Mouse (Mus musculus): ENCODE results near the gene Bcl2a1c. TPM values are rescaled to one million over a fixed set of nuclear protein-coding genes. Genes with fewer than 3 reads are reported as not detected.
"Not testable (repeated sequence)": the region's sequence is repeated elsewhere in the genome, so short reads cannot be mapped to it uniquely, and the experiment has no call there.

Gene Bcl2a1c
- polyA plus RNA-seq (2016; fragmentation: Nextera tagmentation; extraction: Ambion mirVana) = not detected in 2 replicates

DNA sequence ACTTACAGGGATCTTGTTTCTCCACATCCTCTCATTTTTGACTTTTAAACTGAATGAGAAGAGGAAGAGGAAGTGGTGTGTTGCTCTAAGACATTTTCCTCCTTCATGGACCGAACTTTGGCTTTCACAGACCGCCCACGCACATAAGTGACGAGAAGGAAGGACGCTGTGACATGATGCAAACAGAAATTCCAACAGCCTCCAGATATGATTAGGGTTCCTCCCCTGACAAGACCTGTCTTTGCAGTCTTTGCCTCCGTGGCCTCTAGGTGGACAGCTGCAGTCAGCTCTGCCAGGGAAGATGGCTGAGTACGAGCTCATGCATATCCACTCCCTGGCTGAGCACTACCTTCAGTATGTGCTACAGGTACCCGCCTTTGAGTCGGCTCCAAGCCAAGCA, at the start of gene Bcl2a1c:
Gene Bcl2a1c (plus strand): TSS at position 281 of the 400 bp plus-strand sequence.
- ATAC-seq (ENCODE audit: low FRiP score, low read depth); H3K4me2 ChIP-seq (replicated peaks); H3K36me3 ChIP-seq; H3K27ac ChIP-seq (replicated peaks); H3K4me3 ChIP-seq; H3K9me3 ChIP-seq; H3K4me1 ChIP-seq; H3K9ac ChIP-seq (replicated peaks); H3K27me3 ChIP-seq: not testable (repeated sequence)
- 84% methylated on average over 9 of the region's 9 CpGs for WGBS

DNA sequence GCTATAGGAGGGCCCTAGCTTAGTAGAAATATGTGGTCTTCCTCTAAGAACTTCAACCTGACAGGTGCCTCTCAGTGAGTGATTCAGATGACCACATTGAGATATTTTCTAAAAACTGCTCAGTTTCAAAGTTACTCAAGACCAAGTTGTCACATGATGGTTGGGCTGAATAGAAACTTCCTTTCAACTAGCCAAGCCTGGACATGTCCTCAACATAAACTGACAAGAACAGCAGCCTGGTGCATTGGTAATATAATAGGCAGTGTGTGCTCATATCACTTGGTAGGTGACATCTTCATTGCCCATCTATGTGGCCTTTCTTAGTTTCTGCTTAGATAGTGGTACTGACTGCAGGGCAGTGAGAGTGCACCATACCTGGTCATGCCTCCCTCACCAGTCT, 24.0 kb upstream of the Bcl2a1c start:
- not testable (repeated sequence) for H3K9ac ChIP-seq (replicated peaks); H3K36me3 ChIP-seq; H3K4me3 ChIP-seq; H3K27ac ChIP-seq (replicated peaks); H3K4me1 ChIP-seq; H3K27me3 ChIP-seq; ATAC-seq (ENCODE audit: low FRiP score, low read depth); H3K9me3 ChIP-seq; H3K4me2 ChIP-seq (replicated peaks)

DNA sequence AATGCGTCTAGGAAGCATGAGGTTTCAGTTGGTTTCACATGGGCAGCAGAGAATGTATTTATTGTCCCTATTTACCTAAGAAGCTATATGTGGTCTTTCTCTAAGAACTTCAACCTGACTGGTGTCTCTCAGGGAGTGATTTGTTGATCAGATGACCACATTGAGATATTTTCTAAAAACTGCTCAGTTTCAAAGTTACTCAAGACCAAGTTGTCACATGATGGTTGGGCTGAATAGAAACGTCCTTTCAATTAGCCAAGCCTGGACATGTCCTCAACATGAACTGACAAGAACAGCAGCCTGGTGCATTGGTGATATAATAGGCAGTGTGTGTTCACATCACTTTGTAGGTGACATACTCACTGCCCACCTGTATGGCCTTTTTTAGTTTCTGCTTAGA, 18.2 kb upstream of the Bcl2a1c start:
- ATAC-seq (ENCODE audit: low FRiP score, low read depth); H3K36me3 ChIP-seq; H3K9ac ChIP-seq (replicated peaks); H3K4me3 ChIP-seq; H3K9me3 ChIP-seq; H3K27ac ChIP-seq (replicated peaks); H3K4me2 ChIP-seq (replicated peaks); H3K27me3 ChIP-seq; H3K4me1 ChIP-seq: not testable (repeated sequence)
- WGBS = 81% methylated on average over 2 of the region's 2 CpGs

DNA sequence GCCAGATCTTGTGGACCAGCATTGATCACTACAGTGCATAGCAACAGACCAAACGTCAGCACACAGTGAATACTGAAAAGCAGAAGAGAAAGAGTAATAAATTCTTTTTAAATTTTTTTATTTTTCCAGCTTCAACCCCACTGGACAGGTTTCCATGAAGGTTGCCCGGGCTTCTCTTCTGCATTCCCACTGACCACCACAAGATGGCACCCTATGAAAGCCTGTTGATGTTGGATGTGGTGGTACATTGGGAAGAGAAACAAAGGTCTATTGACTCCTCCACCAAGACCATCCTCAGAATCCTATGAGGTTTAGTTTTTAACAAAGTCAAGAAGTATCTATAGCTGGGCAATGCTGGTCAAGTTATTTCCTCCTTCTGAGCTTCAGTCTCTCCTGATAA, 11.9 kb upstream of the Bcl2a1c start:
- H3K4me2 ChIP-seq (replicated peaks) = no peak overlapping the region
- H3K36me3 ChIP-seq = no peaks in the 10 kb centered on the region
- no peak overlapping the region for H3K4me3 ChIP-seq
- ATAC-seq (ENCODE audit: low FRiP score, low read depth) = peak; percentile 30; the same call in 1 of the 2 replicates
- no peaks in the 10 kb centered on the region for H3K4me1 ChIP-seq
- no peak overlapping the region for H3K27ac ChIP-seq (replicated peaks)
- H3K27me3 ChIP-seq = no peaks in the 10 kb centered on the region
- no peaks in the 10 kb centered on the region for H3K9me3 ChIP-seq
- 10% methylated on average over 2 of the region's 2 CpGs for WGBS
- no peak overlapping the region for H3K9ac ChIP-seq (replicated peaks)

DNA sequence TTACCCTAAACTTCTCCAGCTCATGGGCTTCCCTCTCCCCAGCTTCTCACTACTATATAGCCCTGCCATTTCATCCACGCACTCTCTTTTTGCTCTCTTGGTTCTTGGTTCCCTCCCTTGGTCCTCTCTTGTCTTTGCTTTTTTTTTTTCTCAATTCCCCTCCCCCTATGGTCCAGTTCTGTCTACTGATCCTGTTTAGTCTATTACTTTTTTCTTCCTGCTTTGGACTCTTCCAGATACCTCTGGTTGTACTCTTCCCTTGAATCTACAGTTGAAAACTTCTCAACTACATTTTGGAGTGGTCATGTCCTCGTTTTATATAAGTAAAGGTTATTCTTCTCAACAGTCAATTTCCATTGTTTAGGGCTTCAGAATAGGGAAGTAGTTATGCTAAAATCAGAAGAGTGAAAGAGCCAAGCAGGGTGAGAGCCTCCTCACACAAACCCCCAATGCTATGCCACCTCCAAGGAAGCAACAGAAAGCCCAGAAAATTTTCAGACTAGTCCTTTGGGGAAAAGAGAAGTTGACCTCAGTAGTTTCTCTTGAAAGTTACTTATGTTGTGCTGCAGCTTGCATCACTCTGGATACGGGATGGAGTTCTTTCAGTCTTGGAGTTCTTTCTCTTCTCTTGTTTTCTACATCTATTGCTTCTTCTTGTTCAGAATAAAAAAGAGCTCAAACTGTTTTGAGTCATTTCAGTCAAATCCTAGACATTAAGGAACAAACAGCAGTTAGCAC, 3.8 kb upstream of the Bcl2a1c start:
- no peaks in the 10 kb centered on the region for H3K27me3 ChIP-seq
- H3K36me3 ChIP-seq = no peaks in the 10 kb centered on the region
- no peak overlapping the region for H3K9ac ChIP-seq (replicated peaks)
- 66% methylated on average over 3 of the region's 3 CpGs for WGBS
- no peaks in the 10 kb centered on the region for H3K9me3 ChIP-seq
- H3K27ac ChIP-seq (replicated peaks) = no peak overlapping the region
- H3K4me3 ChIP-seq = no peak overlapping the region
- no peak overlapping the region for H3K4me2 ChIP-seq (replicated peaks)
- ATAC-seq (ENCODE audit: low FRiP score, low read depth) = no peak
- H3K4me1 ChIP-seq = no peaks in the 10 kb centered on the region

DNA sequence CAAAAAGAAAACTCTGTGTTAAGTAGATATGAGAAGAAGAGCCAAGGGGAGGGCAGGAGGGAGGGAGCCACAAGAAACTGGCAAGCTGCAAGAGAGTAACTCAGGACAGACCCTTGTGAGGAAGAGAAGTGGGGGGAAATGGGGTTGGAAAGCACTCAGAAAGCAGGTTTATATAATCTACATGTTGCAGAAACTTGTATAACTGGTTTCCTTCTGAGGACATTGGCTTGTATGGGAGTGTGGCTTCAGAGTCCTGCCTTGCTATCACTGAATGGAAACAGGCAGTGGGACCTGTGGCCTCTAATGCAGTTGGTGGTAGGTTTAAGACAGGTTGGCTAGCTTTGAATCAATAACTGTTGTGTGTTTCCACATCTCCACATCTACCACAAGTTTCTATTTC, 1.6 kb upstream of the Bcl2a1c start:
- H3K36me3 ChIP-seq; H3K4me2 ChIP-seq (replicated peaks); H3K9me3 ChIP-seq; H3K4me1 ChIP-seq; ATAC-seq (ENCODE audit: low FRiP score, low read depth); H3K4me3 ChIP-seq; H3K9ac ChIP-seq (replicated peaks); H3K27ac ChIP-seq (replicated peaks); H3K27me3 ChIP-seq: not testable (repeated sequence)

DNA sequence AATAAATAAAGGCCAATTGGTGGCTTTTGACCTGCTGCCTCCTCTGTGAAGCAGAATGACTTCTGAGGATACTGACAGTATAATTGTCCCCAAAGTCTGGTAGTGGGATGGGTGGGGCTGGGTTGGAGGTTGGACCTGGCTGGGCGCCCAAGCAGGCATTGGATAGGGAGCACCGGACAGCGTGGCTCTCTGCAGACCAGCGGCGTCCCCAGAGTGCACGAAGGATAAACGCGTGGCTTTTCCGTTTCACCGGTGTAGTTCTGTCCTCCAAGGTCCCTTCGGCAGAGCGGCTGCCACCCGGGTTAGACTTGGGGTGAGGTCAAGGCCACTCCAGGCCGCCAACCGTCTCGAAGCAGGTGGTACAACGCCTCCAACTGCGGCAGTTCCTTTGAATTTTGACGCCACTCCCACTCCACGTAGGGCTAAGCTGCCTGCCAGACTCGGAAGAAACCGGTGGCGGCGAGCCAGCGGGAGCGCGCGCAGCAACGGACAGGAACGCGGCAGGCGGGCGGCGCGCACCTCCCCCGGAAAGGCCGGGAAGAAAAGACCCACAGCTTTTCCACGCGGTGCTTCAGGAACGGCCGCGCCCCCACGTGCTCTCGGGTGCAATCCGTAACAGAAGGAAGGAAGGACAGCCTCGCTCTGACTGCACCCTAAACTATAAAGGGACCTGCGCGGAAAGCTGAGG, 38.0 kb downstream of the Bcl2a1c start:
- no peak overlapping the region for H3K27ac ChIP-seq (replicated peaks)
- peak overlapping the region; percentile 74 for H3K4me2 ChIP-seq (replicated peaks)

DNA sequence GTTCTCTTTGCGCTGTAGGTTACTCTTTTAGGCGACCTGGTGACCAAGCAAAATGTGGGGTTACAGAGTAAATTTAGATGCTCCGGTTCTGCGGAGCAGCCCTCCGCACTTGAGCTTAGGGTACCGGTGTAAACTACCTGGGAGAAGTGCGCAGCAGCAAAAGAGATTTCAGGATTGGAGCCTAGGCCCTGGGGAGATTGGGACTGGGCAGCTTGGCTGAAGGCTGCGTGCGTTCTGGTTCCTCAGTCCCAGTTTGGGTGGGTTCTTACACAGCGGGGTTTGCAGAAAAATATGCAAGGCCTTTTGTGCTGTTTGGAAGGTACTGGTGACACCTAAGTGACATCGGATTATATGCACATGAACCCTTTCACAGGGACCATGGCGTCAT, 38.5 kb downstream of the Bcl2a1c start:
- Histone ChIP-seq H3K27ac (replicated peaks) (no peak overlapping the region), H3K4me1 (peaks cover 3% of the 10 kb centered on the region; the same call in 1 of the 2 replicates), H3K9me3 (no peaks in the 10 kb centered on the region), H3K4me2 (replicated peaks) (peak overlapping the region; percentile 74), H3K9ac (replicated peaks) (peak overlapping the region; percentile 54), H3K27me3 (peaks cover 15% of the 10 kb centered on the region), H3K36me3 (no peaks in the 10 kb centered on the region), H3K4me3 (peak overlapping the region; percentile 46)
- no peak for ATAC-seq (ENCODE audit: low FRiP score, low read depth)
- WGBS = 17% methylated on average over 12 of the region's 12 CpGs

More for the DNA sequence above, 38.0 kb downstream of the Bcl2a1c start:
- peaks cover 3% of the 10 kb centered on the region; the same call in 1 of the 2 replicates for H3K4me1 ChIP-seq
- no peaks in the 10 kb centered on the region for H3K36me3 ChIP-seq
- peaks cover 15% of the 10 kb centered on the region for H3K27me3 ChIP-seq
- ATAC-seq (ENCODE audit: low FRiP score, low read depth) = peak; percentile 85
- under 1% methylated on average over 48 of the region's 48 CpGs for WGBS
- peak overlapping the region; percentile 54 for H3K9ac ChIP-seq (replicated peaks)
- H3K4me3 ChIP-seq = peak overlapping the region; percentile 46
- no peaks in the 10 kb centered on the region for H3K9me3 ChIP-seq

DNA sequence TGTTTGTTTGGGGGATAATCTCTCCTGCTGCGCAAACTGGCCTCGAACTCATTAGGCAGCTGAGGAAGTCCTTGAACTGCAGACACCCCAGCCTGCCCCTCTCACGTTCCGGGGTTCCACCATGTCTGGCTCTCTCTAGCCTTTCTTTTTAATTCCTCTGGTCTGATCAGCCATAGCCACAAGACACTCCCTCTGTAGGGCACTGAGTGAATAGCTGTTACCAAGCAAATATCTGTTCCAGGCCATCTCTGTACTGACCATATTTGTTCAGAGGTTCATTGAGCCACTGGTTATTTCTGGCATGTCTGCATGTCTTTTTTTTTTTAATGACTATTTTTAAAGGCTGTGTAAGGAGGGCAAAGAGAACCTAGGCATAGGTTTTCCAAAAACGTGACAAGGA, 39.5 kb downstream of the Bcl2a1c start:
- ATAC-seq (ENCODE audit: low FRiP score, low read depth); H3K4me3 ChIP-seq; H3K9me3 ChIP-seq; H3K36me3 ChIP-seq; H3K9ac ChIP-seq (replicated peaks); H3K4me2 ChIP-seq (replicated peaks); H3K27ac ChIP-seq (replicated peaks); H3K4me1 ChIP-seq: not testable (repeated sequence)
- H3K27me3 ChIP-seq = peaks cover 15% of the 10 kb centered on the region
- WGBS = 53% methylated on average over 5 of the region's 5 CpGs

DNA sequence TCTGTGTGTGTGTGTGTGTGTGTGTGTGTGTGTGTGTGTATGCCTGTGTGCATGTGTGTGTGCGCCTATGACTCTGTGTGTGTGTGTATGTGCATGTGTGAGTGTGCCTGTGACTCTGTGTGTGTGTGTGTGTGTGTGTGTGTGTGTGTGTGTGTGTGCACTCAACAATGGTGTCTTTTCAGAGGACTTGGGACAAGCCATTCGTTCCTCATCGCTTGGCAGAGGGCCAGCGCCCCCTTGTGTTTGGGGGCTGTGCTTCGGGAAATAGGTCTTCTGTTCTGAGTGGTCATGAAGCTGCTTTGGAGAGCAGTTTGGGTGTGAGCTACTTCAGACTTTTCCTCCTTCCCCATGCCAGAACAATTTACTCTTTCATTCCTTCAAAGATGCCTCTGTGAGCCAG, 41.8 kb downstream of the Bcl2a1c start:
- H3K4me1 ChIP-seq; H3K27ac ChIP-seq (replicated peaks); H3K9me3 ChIP-seq; H3K9ac ChIP-seq (replicated peaks); H3K36me3 ChIP-seq; ATAC-seq (ENCODE audit: low FRiP score, low read depth); H3K4me3 ChIP-seq; H3K4me2 ChIP-seq (replicated peaks): not testable (repeated sequence)
- WGBS = 38% methylated on average over 5 of the region's 5 CpGs
- peaks cover 15% of the 10 kb centered on the region for H3K27me3 ChIP-seq

DNA sequence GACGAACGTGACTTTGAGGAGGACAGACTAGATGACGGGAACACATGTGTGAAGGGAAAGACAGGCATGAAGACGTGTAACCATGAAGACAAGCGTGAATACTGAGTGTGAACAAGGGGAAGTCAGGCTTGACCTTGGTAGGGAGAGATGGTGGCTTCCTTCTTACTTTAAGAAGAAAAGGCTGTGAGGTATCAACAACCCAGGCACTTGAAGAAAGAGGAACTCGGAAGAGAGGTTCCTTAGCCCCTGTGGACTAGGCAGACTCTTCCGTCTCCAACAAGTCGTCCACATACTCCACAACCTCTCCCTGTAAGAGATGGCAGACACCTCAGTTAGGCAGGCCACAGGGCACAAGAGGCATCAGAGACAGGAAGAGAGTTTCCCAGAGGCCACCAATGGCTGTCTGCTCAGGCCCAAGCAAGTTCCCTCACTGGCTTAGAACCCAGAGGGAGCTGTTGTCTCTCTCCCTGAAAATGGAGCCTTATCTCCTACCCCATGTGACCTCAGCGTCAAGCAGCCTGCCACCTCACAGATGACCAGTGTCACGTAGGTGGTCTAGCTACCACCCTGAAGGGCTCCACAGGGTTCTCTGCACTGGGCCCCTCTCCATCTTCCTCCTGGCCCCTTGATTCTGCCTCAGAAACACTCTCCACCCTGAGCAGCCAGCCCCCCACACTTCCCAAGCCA, 45.5 kb downstream of the Bcl2a1c start:
- no peak overlapping the region for H3K4me2 ChIP-seq (replicated peaks)
- H3K9ac ChIP-seq (replicated peaks) = no peak overlapping the region
- no peaks in the 10 kb centered on the region for H3K27me3 ChIP-seq
- no peaks in the 10 kb centered on the region for H3K9me3 ChIP-seq
- no peaks in the 10 kb centered on the region for H3K4me1 ChIP-seq
- no peak overlapping the region for H3K4me3 ChIP-seq
- no peak for ATAC-seq (ENCODE audit: low FRiP score, low read depth)
- 93% methylated on average over 10 of the region's 10 CpGs for WGBS
- no peak overlapping the region for H3K27ac ChIP-seq (replicated peaks)
- no peaks in the 10 kb centered on the region for H3K36me3 ChIP-seq

DNA sequence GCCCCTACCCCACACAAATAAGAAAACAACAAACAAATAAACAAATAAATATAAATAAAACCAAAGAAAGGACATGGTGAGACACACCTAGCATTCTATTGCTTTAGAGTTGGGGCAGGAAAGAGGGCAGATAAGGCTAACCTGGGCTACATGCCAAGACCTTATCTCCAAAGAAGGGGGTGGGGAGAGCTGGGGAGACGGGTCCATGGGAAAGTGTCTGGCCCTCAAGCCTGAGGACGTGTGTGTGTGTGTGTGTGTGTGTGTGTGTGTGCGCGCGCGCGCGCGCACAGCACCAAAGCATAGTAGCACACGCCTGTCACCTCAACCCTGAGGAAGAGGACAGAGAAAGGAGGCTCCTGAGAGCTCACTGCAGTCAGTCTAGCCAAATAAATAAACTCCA, 47.2 kb downstream of the Bcl2a1c start:
- H3K9ac ChIP-seq (replicated peaks) = no peak overlapping the region
- no peak overlapping the region for H3K4me2 ChIP-seq (replicated peaks)
- no peaks in the 10 kb centered on the region for H3K27me3 ChIP-seq
- H3K9me3 ChIP-seq = no peaks in the 10 kb centered on the region
- H3K36me3 ChIP-seq = no peaks in the 10 kb centered on the region
- no peak overlapping the region for H3K4me3 ChIP-seq
- no peak for ATAC-seq (ENCODE audit: low FRiP score, low read depth)
- H3K27ac ChIP-seq (replicated peaks) = no peak overlapping the region
- 96% methylated on average over 10 of the region's 10 CpGs for WGBS
- no peaks in the 10 kb centered on the region for H3K4me1 ChIP-seq

Data from midbrain, embryonic 12.5 days (tissue).